Mouse (Mus musculus) forebrain, embryonic 13.5 days (tissue): Measurements from ENCODE around the gene Slc4a8. TPM values are rescaled to one million over a fixed set of nuclear protein-coding genes. Genes with fewer than 3 reads are reported as not detected.
A peak's percentile ranks its signal among the peaks of the same experiment; 100 is the strongest.

Experiments
- ATAC-seq: fragments of 200-750 bp; cut with Nextera tagmentation; 2 replicates; pipeline ENCODE4 v1.8.0; 2017
- H3K27ac ChIP-seq: fragments of 300-500 bp; sonication (generic); 2 replicates; pipeline ENCODE4 v1.5.1; 2015; ENCODE audit warnings: inconsistent platforms, mild to moderate bottlenecking, moderate library complexity
- H3K27me3 ChIP-seq: fragments of 300-500 bp; sonication (generic); 2 replicates; pipeline ENCODE4 v1.6.1; 2015; ENCODE audit warnings: mild to moderate bottlenecking, inconsistent platforms
- H3K36me3 ChIP-seq: fragments of 300-500 bp; sonication (generic); 2 replicates; pipeline ENCODE4 v1.6.1; 2015; ENCODE audit warnings: mild to moderate bottlenecking, inconsistent platforms; ENCODE audit not compliant: poor library complexity, severe bottlenecking
- H3K4me1 ChIP-seq: fragments of 300-500 bp; sonication (generic); 2 replicates; pipeline ENCODE4 v1.6.1; 2015; ENCODE audit warnings: inconsistent platforms
- H3K4me2 ChIP-seq: fragments of 300-500 bp; sonication (generic); 2 replicates; pipeline ENCODE4 v1.6.1; 2015; ENCODE audit warnings: inconsistent platforms, mild to moderate bottlenecking, moderate library complexity
- H3K4me3 ChIP-seq: fragments of 300-500 bp; sonication (generic); 2 replicates; pipeline ENCODE4 v1.5.1; 2015; ENCODE audit warnings: mild to moderate bottlenecking, inconsistent platforms
- H3K9ac ChIP-seq: fragments of 300-500 bp; sonication (generic); 2 replicates; pipeline ENCODE4 v1.6.1; 2015; ENCODE audit warnings: mild to moderate bottlenecking, inconsistent platforms
- H3K9me3 ChIP-seq: fragments of 300-500 bp; sonication (generic); replicated peaks from 2 replicates; pipeline ENCODE4 v1.6.1; 2016; ENCODE audit warnings: inconsistent platforms
- WGBS: fragments of 180-500 bp; shearing (Covaris S2); methylation state at CpG from one replicate; pipeline ENCODE4 v1.1.7; 2015; 5-methylcytosine and 5-hydroxymethylcytosine counted together
- polyA plus RNA-seq: library from polyadenylated mRNA; unstranded; fragments of >200 nt; fragmentation: Nextera tagmentation; extraction: Ambion mirVana; gene quantifications from 2 replicates; pipeline ENCODE4 v1.2.1, GENCODE M21; 2015

The Slc4a8 gene
- polyA plus RNA-seq, 1 experiment from 2014 or later: 17.1 TPM

GRCm38 (mm10) chr15:100845049-100845879, 83.7 kb downstream of the Slc4a8 start:
- Histone ChIP-seq H3K27me3 (no peaks in the 10 kb centered on the region), H3K27ac (peak overlapping the region; percentile 31; the same call in 1 of the 2 replicates), H3K9me3 (peaks cover 4% of the 10 kb centered on the region; the same call in 1 of the 2 replicates), H3K9ac (no peak overlapping the region), H3K4me3 (no peak overlapping the region), H3K4me2 (no peak overlapping the region), H3K36me3 (no peaks in the 10 kb centered on the region), H3K4me1 (0 out of 2 replicates have a peak, but pooled peaks cover 9% of the 10 kb centered on the region)
- WGBS: 66% methylated on average over 26 of the region's 26 CpGs
- ATAC-seq: no peak

DNA sequence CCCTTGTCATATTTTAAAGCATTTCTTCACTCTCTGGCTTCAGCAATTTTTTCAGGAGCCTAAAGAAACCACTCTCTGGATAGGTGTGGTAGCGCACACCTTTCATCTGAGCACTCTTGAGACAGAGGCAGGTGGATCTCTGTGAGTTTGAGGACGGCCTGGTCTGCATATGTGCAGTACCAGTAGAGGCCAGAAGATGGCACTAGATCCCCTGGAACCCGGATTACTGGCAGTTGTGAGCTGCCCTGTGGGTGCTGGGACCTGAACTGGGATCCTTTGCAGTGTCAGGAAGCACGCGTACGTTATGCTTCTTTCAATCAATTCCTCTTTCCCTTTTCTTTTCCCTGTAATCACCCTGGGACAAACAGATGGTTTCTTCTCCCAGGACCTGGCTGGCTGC, 85.6 kb downstream of the Slc4a8 start:
- Histone ChIP-seq H3K9ac (no peak overlapping the region), H3K9me3 (peaks cover 4% of the 10 kb centered on the region; the same call in 1 of the 2 replicates), H3K4me2 (no peak overlapping the region), H3K27ac (no peak overlapping the region), H3K27me3 (no peaks in the 10 kb centered on the region), H3K4me3 (no peak overlapping the region), H3K36me3 (no peaks in the 10 kb centered on the region), H3K4me1 (0 out of 2 replicates have a peak, but pooled peaks cover 9% of the 10 kb centered on the region)
- WGBS: 90% methylated on average over 6 of the region's 6 CpGs
- no peak for ATAC-seq

DNA sequence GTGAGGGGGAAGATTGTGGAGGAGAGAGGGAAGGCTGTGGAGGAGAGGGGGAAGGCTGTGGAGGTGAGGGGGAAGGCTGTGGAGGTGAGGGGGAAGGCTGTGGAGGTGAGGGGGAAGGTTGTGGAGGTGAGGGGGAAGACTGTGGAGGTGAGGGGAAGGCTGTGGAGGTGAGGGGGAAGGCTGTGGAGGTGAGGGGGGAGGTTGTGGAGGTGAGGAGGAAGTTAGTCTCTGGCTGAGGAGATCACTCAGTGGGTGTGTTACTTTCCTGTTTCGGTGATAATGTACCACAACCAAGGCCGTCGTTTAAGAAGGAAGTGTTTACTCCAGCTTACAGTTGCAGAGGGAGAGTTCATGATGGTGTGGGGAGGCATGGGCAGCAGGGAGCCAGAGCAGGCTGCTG, 96.0 kb downstream of the Slc4a8 start:
- no peak overlapping the region for H3K4me3 ChIP-seq
- no peaks in the 10 kb centered on the region for H3K27me3 ChIP-seq
- no peak overlapping the region for H3K4me2 ChIP-seq
- 73% methylated on average over 3 of the region's 3 CpGs for WGBS
- no peaks in the 10 kb centered on the region for H3K9me3 ChIP-seq
- no peaks in the 10 kb centered on the region for H3K36me3 ChIP-seq
- H3K9ac ChIP-seq: no peak overlapping the region
- no peak for ATAC-seq
- H3K27ac ChIP-seq: no peak overlapping the region
- H3K4me1 ChIP-seq: no peaks in the 10 kb centered on the region

- no peaks in the 10 kb centered on the region for H3K9me3 ChIP-seq
- no peaks in the 10 kb centered on the region for H3K27me3 ChIP-seq
- no peaks in the 10 kb centered on the region for H3K36me3 ChIP-seq
- WGBS: 44% methylated on average over 5 of the region's 5 CpGs
- H3K27ac ChIP-seq: no peak overlapping the region
- no peak overlapping the region for H3K4me2 ChIP-seq
- no peak overlapping the region for H3K9ac ChIP-seq
- no peak overlapping the region for H3K4me3 ChIP-seq
- ATAC-seq: no peak
- no peaks in the 10 kb centered on the region for H3K4me1 ChIP-seq
These were observed 99.3 kb downstream of the Slc4a8 start for GRCm38 (mm10) chr15:100860856-100861255.

DNA sequence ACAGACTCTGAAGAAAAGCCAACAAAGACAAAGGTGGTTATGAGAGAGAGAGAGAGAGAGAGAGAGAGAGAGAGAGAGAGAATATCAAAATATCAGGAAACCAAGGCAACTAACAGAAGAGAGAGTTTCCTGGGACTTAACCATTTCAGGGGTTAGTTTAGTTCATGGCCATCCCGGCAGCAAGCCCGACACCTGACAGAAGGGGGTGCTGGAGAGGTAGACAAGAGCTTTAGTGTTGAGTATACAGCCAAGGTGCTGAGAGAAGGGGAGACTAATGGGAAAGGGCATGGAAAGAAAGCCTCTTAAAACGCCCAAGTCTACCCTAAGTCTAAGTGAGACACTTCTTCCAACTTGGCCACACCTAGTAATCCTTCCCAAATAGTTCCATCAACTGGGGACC, 104.0 kb downstream of the Slc4a8 start:
- no peak overlapping the region for H3K9ac ChIP-seq
- no peak for ATAC-seq

DNA sequence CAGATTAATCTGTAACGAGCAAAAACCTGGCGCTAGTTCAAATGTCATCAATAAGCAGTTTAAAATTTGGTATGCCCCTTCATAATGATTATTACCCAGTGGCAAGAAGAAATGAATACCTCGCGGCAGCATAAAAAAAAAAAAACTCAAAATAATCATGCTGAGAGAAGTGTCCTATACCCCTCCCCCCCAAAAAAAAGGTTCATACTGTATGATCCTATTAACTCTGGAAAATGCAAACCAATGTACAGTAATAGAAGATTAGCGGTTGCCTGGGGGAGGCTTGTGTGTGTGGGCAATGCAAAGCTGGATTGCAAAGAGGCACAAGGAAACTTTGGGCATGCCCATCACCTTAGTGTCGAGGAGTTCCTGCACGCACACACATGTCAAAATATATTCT, 108.0 kb downstream of the Slc4a8 start, which contains the start of gene Scn8a:
Scn8a (plus strand) TSS at position 301 of the 400 bp plus-strand sequence.
- peak within 1 kb of the TSS; percentile 89 for H3K4me2 ChIP-seq
- ATAC-seq: no peak
- peak within 1 kb of the TSS; percentile 65 for H3K9ac ChIP-seq
- H3K27ac ChIP-seq: no peak within 1 kb of the TSS; the same call in 1 of the 2 replicates
- WGBS: 63% methylated on average over 7 of the region's 7 CpGs
- H3K9me3 ChIP-seq: peaks cover 3% of the 10 kb centered on the region; the same call in 1 of the 2 replicates
- H3K27me3 ChIP-seq: peaks cover 20% of the 10 kb centered on the region
- H3K4me3 ChIP-seq: peak within 1 kb of the TSS; percentile 84
- peaks cover 30% of the 10 kb centered on the region for H3K4me1 ChIP-seq
- no peaks in the 10 kb centered on the region for H3K36me3 ChIP-seq

More for the DNA sequence above, 104.0 kb downstream of the Slc4a8 start:
- no peaks in the 10 kb centered on the region for H3K36me3 ChIP-seq
- H3K27ac ChIP-seq: no peak overlapping the region
- peaks cover 6% of the 10 kb centered on the region for H3K4me1 ChIP-seq
- H3K4me3 ChIP-seq: no peak overlapping the region
- peaks cover 10% of the 10 kb centered on the region for H3K27me3 ChIP-seq
- peaks cover 3% of the 10 kb centered on the region; the same call in 1 of the 2 replicates for H3K9me3 ChIP-seq
- WGBS: 42% methylated on average over 3 of the region's 3 CpGs
- H3K4me2 ChIP-seq: no peak overlapping the region

DNA sequence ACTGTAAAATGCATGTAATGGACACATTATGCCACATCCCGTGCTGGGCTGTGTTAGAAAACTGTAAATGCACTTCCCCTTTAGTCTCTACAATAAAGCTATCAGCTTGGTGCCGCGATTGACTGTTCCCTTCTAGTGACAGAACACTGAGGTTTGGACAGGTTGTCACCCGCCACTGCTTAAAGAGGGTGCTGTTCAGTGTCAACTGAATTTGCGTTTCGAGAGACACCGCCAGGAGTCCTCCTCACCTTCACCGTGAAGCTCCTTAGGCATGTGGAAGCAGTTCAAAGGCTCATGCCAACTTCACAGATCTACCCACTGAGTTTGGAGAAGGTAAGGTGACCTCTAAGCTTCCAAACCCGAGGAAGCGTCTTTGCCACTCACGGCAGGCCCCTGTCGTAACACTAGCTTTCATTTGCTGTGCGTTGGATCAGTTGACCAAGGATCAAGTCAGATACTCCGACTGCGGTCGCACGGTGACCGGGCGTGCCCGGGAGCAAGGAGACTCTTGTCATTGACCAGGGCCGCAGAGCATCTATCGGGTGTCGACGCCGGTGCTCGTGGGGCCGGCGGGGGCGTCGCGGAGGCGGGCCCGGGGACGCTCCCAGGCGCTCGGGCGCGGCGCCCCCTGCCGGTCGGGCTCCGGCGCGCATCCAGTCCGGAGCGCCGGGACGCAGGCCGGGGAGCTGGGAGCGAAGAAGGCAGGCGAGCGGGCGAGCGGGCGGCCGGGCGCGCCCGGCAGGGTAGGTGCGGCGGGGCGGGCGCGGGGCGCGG, 108.6 kb downstream of the Slc4a8 start:
- WGBS: 2% methylated on average over 52 of the region's 66 CpGs
- H3K9ac ChIP-seq: peak overlapping the region; percentile 65
- H3K27ac ChIP-seq: no peak overlapping the region; the same call in 1 of the 2 replicates

GRCm38 (mm10) chr15:100870775-100871106, 109.2 kb downstream of the Slc4a8 start:
- H3K9ac ChIP-seq: peak overlapping the region; percentile 90
- H3K4me3 ChIP-seq: peak overlapping the region; percentile 84
- peaks cover 30% of the 10 kb centered on the region for H3K4me1 ChIP-seq
- H3K36me3 ChIP-seq: no peaks in the 10 kb centered on the region
- peaks cover 20% of the 10 kb centered on the region for H3K27me3 ChIP-seq
- peak; percentile 73 for ATAC-seq
- H3K9me3 ChIP-seq: peaks cover 3% of the 10 kb centered on the region; the same call in 1 of the 2 replicates
- 3% methylated on average over 8 of the region's 69 CpGs for WGBS
- H3K4me2 ChIP-seq: peak overlapping the region; percentile 89
- H3K27ac ChIP-seq: peak overlapping the region; percentile 81

More for the DNA sequence above, 108.6 kb downstream of the Slc4a8 start:
- Histone ChIP-seq H3K36me3 (no peaks in the 10 kb centered on the region), H3K4me1 (peaks cover 30% of the 10 kb centered on the region), H3K27me3 (peaks cover 20% of the 10 kb centered on the region), H3K4me3 (peak overlapping the region; percentile 84), H3K4me2 (peak overlapping the region; percentile 89), H3K9me3 (peaks cover 3% of the 10 kb centered on the region; the same call in 1 of the 2 replicates)
- peak; percentile 81 for ATAC-seq

DNA sequence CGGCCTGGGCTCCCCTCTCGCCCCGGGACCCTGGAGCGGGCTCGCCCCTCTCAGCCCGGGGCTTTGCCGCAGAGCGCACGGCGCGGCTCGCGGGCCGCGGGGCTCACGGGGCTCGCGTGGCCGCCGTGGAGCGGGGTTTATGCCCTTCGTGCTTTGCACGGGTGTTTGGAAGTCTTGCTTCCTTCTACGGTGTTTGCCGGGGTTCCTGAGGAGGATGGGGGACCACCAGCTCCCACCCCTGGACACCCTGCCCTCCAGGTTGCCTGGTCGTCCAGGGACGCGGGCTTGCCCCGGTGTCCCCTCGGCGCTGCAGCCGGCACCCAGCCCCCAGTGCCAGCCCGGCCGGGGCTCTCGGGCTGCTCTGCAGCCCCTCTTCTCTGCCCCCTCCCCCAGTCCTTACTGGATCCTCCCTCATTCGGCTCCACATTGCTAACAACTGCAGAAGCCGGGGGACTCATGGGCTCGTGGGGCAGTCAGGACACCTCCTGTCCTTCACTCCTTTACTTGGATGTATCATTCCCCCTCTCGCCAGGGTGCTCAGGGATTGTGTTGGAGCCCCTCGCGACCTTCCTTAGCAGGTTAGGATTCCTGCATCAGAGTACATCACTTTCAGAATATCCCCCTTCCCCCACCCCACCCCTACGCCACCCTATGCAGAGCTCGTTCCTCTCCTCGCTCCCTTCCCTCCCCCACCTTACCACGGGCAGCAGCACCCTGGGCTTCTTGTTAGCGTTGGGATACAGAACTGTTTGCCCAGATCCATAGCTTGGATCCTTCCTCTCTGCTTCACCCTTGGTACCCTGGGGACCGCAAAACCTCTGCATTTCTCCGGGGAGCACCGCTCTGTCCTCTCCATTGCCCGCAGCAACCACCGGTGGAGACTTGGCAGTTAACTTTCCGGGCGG, 109.8 kb downstream of the Slc4a8 start:
- Histone ChIP-seq H3K4me2 (peak overlapping the region; percentile 89), H3K27ac (peak overlapping the region; percentile 81), H3K36me3 (no peaks in the 10 kb centered on the region), H3K27me3 (peaks cover 24% of the 10 kb centered on the region), H3K4me1 (peaks cover 30% of the 10 kb centered on the region), H3K9me3 (peaks cover 2% of the 10 kb centered on the region; the same call in 1 of the 2 replicates), H3K4me3 (peak overlapping the region; percentile 84), H3K9ac (peak overlapping the region; percentile 90)
- under 1% methylated on average over 52 of the region's 53 CpGs for WGBS
- peak; percentile 72 for ATAC-seq

DNA sequence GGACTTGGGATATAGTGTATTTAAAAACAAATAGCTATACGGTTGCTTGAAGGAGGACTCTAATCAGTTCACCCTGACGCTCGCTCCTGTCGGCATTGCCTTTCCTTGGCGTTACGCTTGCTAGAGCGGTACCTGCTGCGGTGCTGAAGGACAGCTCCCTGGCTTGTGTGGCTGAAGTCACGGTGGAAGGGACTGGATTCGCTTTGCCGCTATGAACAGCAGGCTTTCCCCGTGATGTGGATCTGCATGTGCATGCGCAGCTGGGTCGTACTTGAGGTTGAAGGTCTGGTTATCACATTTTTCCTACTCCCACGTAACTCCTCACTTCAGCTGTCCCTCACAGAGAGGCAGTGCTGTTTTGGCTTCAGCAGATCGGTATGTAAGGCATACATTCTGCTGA, 111.6 kb downstream of the Slc4a8 start:
- no peak for ATAC-seq
- peaks cover 30% of the 10 kb centered on the region for H3K4me1 ChIP-seq
- H3K4me2 ChIP-seq: peak overlapping the region; percentile 89
- H3K36me3 ChIP-seq: no peaks in the 10 kb centered on the region
- peaks cover 24% of the 10 kb centered on the region for H3K27me3 ChIP-seq
- peak overlapping the region; percentile 50; the same call in 1 of the 2 replicates for H3K9ac ChIP-seq
- no peaks in the 10 kb centered on the region for H3K9me3 ChIP-seq
- peak overlapping the region; percentile 84 for H3K4me3 ChIP-seq
- no peak overlapping the region; the same call in 1 of the 2 replicates for H3K27ac ChIP-seq
- WGBS: 6% methylated on average over 16 of the region's 16 CpGs
